In genomic region chr16:58591299-58591698, GRCm38 (mm10) we compare ENCODE assay signal across 26 mouse cellular contexts. TPM values are rescaled to one million over a fixed set of nuclear protein-coding genes. Genes with fewer than 3 reads are reported as not detected.
DNase-seq lines count a peak whose midpoint lies in the region; ATAC-seq and TF ChIP-seq lines count a peak whose summit lies in the region.
"Had no signal": no experiment of that assay in that cellular context is flagged by ENCODE, and none has a peak within 500 bp of the region (broad histone marks: within the 10 kb centered on the region; RNA-seq: fewer than 3 reads in every experiment).

No protein-coding gene starts in this region.

- DNase-seq in kidney, adult 9 months: peak; percentile 6
- DNase-seq in embryonic facial prominence, embryonic 14.5 days (ENCODE audit: low spot score): peak; percentile 39
- no peak for DNase-seq in layer of hippocampus, adult 2 months (ENCODE audit: low spot score in 2 of 2)
- DNase-seq in cerebellum, postnatal 25 days: no peak
- DNase-seq: adrenal gland, adult 2 months; adrenal gland, postnatal 10 days; adrenal gland, postnatal 25 days; cerebellum, adult 11 months; cerebellum, adult 18-20 months; cerebellum, adult 8-10 months; cerebellum, adult 9-11 months; cerebellum, postnatal 14 days; forebrain, postnatal 0 days had no signal

- 65% methylated on average over 3 of the region's 3 CpGs for WGBS in kidney, embryonic 15.5 days
- WGBS in embryonic facial prominence, embryonic 14.5 days: 69% methylated on average over 3 of the region's 3 CpGs
- WGBS in intestine, embryonic 15.5 days: 65% methylated on average over 3 of the region's 3 CpGs
- 30% methylated on average over 3 of the region's 3 CpGs for WGBS in intestine, postnatal 0 days

- no peak for ATAC-seq in kidney, embryonic 15.5 days (replicated peaks; ENCODE audit: low FRiP score)
- no peak; the same call in 1 of the 2 replicates for ATAC-seq in embryonic facial prominence, embryonic 14.5 days (ENCODE audit: low read depth)
- ATAC-seq in intestine, embryonic 15.5 days: peak; percentile 36; the same call in 1 of the 2 replicates
- ATAC-seq in intestine, postnatal 0 days: peak; percentile 86
- ATAC-seq: forebrain, embryonic 13.5 days; forebrain, embryonic 15.5 days; forebrain, postnatal 0 days had no signal

- no peak overlapping the region for H3K9ac ChIP-seq in kidney, embryonic 15.5 days
- no peak overlapping the region for H3K9ac ChIP-seq in embryonic facial prominence, embryonic 14.5 days (ENCODE audit: low read depth, low read length)
- H3K9ac ChIP-seq in intestine, embryonic 15.5 days: no peak overlapping the region
- no peak overlapping the region for H3K9ac ChIP-seq in intestine, postnatal 0 days (ENCODE audit: low read depth, low read length)
- H3K9ac ChIP-seq: embryonic facial prominence, embryonic 12.5 days; forebrain, embryonic 13.5 days; forebrain, embryonic 15.5 days; forebrain, postnatal 0 days had no signal

- no peak overlapping the region for H3K27ac ChIP-seq in kidney, embryonic 15.5 days
- H3K27ac ChIP-seq in embryonic facial prominence, embryonic 14.5 days (replicated peaks; ENCODE audit: low read depth, low read length): no peak overlapping the region
- no peak overlapping the region for H3K27ac ChIP-seq in intestine, embryonic 15.5 days
- no peak overlapping the region for H3K27ac ChIP-seq in intestine, postnatal 0 days (ENCODE audit: low read depth, low read length)
- no peak overlapping the region for H3K27ac ChIP-seq in layer of hippocampus, adult 2 months
- H3K27ac ChIP-seq: embryonic facial prominence, embryonic 12.5 days; forebrain, embryonic 13.5 days; forebrain, embryonic 15.5 days had no signal

- no peak overlapping the region for H3K4me2 ChIP-seq in kidney, embryonic 15.5 days
- no peak overlapping the region for H3K4me2 ChIP-seq in embryonic facial prominence, embryonic 14.5 days (ENCODE audit: low read depth, low read length)
- no peak overlapping the region for H3K4me2 ChIP-seq in intestine, embryonic 15.5 days (replicated peaks)
- no peak overlapping the region for H3K4me2 ChIP-seq in intestine, postnatal 0 days (replicated peaks; ENCODE audit: low read depth)
- H3K4me2 ChIP-seq: embryonic facial prominence, embryonic 12.5 days; forebrain, embryonic 13.5 days; forebrain, embryonic 15.5 days had no signal

- no peak overlapping the region for H3K4me3 ChIP-seq in kidney, embryonic 15.5 days (replicated peaks)
- H3K4me3 ChIP-seq in embryonic facial prominence, embryonic 14.5 days (ENCODE audit: low read depth, low read length): no peak overlapping the region
- no peak overlapping the region for H3K4me3 ChIP-seq in intestine, embryonic 15.5 days (replicated peaks)
- H3K4me3 ChIP-seq in intestine, postnatal 0 days (ENCODE audit: low read depth, low read length): no peak overlapping the region
- no peak overlapping the region for H3K4me3 ChIP-seq in layer of hippocampus, adult 2 months
- H3K4me3 ChIP-seq: embryonic facial prominence, embryonic 12.5 days; forebrain, embryonic 13.5 days; forebrain, embryonic 15.5 days had no signal

- H3K27me3 ChIP-seq in kidney, embryonic 15.5 days: no peaks in the 10 kb centered on the region
- H3K27me3 ChIP-seq in embryonic facial prominence, embryonic 14.5 days (replicated peaks; ENCODE audit: control insufficient read depth, insufficient read depth, low read length): no peaks in the 10 kb centered on the region
- H3K27me3 ChIP-seq in intestine, embryonic 15.5 days (replicated peaks): no peaks in the 10 kb centered on the region
- H3K27me3 ChIP-seq in intestine, postnatal 0 days (replicated peaks; ENCODE audit: control insufficient read depth, insufficient read depth, low read length): no peaks in the 10 kb centered on the region
- H3K27me3 ChIP-seq: embryonic facial prominence, embryonic 12.5 days; forebrain, embryonic 13.5 days; forebrain, embryonic 15.5 days had no signal

- 0 out of 2 replicates have a peak, but pooled peaks cover 2% of the 10 kb centered on the region for H3K9me3 ChIP-seq in kidney, embryonic 15.5 days (replicated peaks)
- H3K9me3 ChIP-seq in embryonic facial prominence, embryonic 14.5 days (ENCODE audit: control insufficient read depth, low read length): peaks cover 4% of the 10 kb centered on the region; the same call in 1 of the 2 replicates
- no peaks in the 10 kb centered on the region for H3K9me3 ChIP-seq in intestine, embryonic 15.5 days
- peaks cover 10% of the 10 kb centered on the region; the same call in 1 of the 2 replicates for H3K9me3 ChIP-seq in intestine, postnatal 0 days (ENCODE audit: control insufficient read depth)
- H3K9me3 ChIP-seq: embryonic facial prominence, embryonic 12.5 days; forebrain, embryonic 13.5 days; forebrain, embryonic 15.5 days had no signal

- H3K4me1 ChIP-seq in kidney, embryonic 15.5 days: no peaks in the 10 kb centered on the region
- no peaks in the 10 kb centered on the region for H3K4me1 ChIP-seq in embryonic facial prominence, embryonic 14.5 days (ENCODE audit: control insufficient read depth, insufficient read depth, low read length)
- H3K4me1 ChIP-seq in intestine, embryonic 15.5 days (replicated peaks): no peaks in the 10 kb centered on the region
- no peaks in the 10 kb centered on the region for H3K4me1 ChIP-seq in intestine, postnatal 0 days (replicated peaks; ENCODE audit: control insufficient read depth, insufficient read depth, low read length)
- H3K4me1 ChIP-seq: embryonic facial prominence, embryonic 12.5 days; forebrain, embryonic 13.5 days; forebrain, embryonic 15.5 days had no signal

- H3K36me3 ChIP-seq in kidney, embryonic 15.5 days: no peaks in the 10 kb centered on the region
- H3K36me3 ChIP-seq in embryonic facial prominence, embryonic 14.5 days (ENCODE audit: control insufficient read depth, insufficient read depth, low read length): no peaks in the 10 kb centered on the region
- H3K36me3 ChIP-seq in intestine, embryonic 15.5 days: no peaks in the 10 kb centered on the region
- no peaks in the 10 kb centered on the region for H3K36me3 ChIP-seq in intestine, postnatal 0 days (ENCODE audit: control insufficient read depth, insufficient read depth)
- H3K36me3 ChIP-seq: embryonic facial prominence, embryonic 12.5 days; forebrain, embryonic 15.5 days had no signal

- no peak for TF ChIP-seq CTCF in intestine, postnatal 0 days (IDR thresholded peaks at IDR 0.05; ENCODE audit: low read depth)
- TF ChIP-seq CTCF in layer of hippocampus, adult 2 months (conservative IDR thresholded peaks at IDR 0.05): no peak

RNA-seq across cellular contexts. Expression of gene Gm813, which starts 25.5 kb away (rescaled TPM):
- not detected in 2 replicates for polyA plus RNA-seq in kidney, embryonic 15.5 days (2015; fragmentation: Nextera tagmentation; extraction: Ambion mirVana)
- not detected in 2 replicates for polyA plus RNA-seq in embryonic facial prominence, embryonic 14.5 days (2014; fragmentation: Nextera tagmentation; extraction: Ambion mirVana)
- polyA plus RNA-seq in intestine, embryonic 15.5 days (2015; fragmentation: Nextera tagmentation; extraction: Ambion mirVana): not detected in 2 replicates
- not detected in 2 replicates for polyA plus RNA-seq in intestine, postnatal 0 days (2015; fragmentation: Nextera tagmentation; extraction: Ambion mirVana)
- total RNA-seq in layer of hippocampus, adult 2 months (2021): not detected
- total RNA-seq: adrenal gland, adult 2 months; adrenal gland, postnatal 10 days; adrenal gland, postnatal 25 days; adrenal gland, postnatal 4 days; ES-E14; forebrain, postnatal 0 days; MEL had no signal
- polyA plus RNA-seq: adrenal gland, adult 2 months; brain, embryonic 14.5 days; C2C12; embryonic facial prominence, embryonic 12.5 days; forebrain, embryonic 11.5 days; forebrain, embryonic 13.5 days; forebrain, embryonic 15.5 days; forebrain, postnatal 0 days had no signal

RNA-seq across cellular contexts. Expression of gene E330017A01Rik, which starts 47.2 kb away (rescaled TPM):
- not detected in 2 replicates for polyA plus RNA-seq in kidney, embryonic 15.5 days (2015; fragmentation: Nextera tagmentation; extraction: Ambion mirVana)
- polyA plus RNA-seq in embryonic facial prominence, embryonic 14.5 days (2014; fragmentation: Nextera tagmentation; extraction: Ambion mirVana): not detected in 2 replicates
- polyA plus RNA-seq in intestine, embryonic 15.5 days (2015; fragmentation: Nextera tagmentation; extraction: Ambion mirVana): not detected in 2 replicates
- polyA plus RNA-seq in intestine, postnatal 0 days (2015; fragmentation: Nextera tagmentation; extraction: Ambion mirVana): not detected in 2 replicates
- not detected for total RNA-seq in layer of hippocampus, adult 2 months (2021)
- total RNA-seq: adrenal gland, adult 2 months; adrenal gland, postnatal 10 days; adrenal gland, postnatal 25 days; adrenal gland, postnatal 4 days; ES-E14; forebrain, postnatal 0 days had no signal
- polyA plus RNA-seq: adrenal gland, adult 2 months; brain, embryonic 14.5 days; C2C12; cortical plate, adult 2 months; embryonic facial prominence, embryonic 12.5 days; forebrain, embryonic 11.5 days; forebrain, embryonic 13.5 days; forebrain, embryonic 15.5 days; forebrain, postnatal 0 days had no signal

Comparison
In these comparisons a context has a peak if more than half of its experiments do, and no peak if none do; other contexts are left out.
1. DNase-seq: peak in kidney, adult 9 months (single experiment) and embryonic facial prominence, embryonic 14.5 days (single experiment); none in layer of hippocampus, adult 2 months (0 of 2) and cerebellum, postnatal 25 days (0 of 2).
2. ATAC-seq: peak in intestine, embryonic 15.5 days (single experiment) and intestine, postnatal 0 days (single experiment); none in kidney, embryonic 15.5 days (single experiment) and embryonic facial prominence, embryonic 14.5 days (single experiment).